Mouse (Mus musculus): ENCODE results near the gene Chrna9. TPM values are rescaled to one million over a fixed set of nuclear protein-coding genes. Genes with fewer than 3 reads are reported as not detected.
A peak's percentile ranks its signal among the peaks of the same experiment; 100 is the strongest.

The Chrna9 gene
- polyA plus RNA-seq, 1 experiment: not detected

GRCm38 (mm10) chr5:65941145-65941544, 6.4 kb downstream of the Chrna9 start:
- TF ChIP-seq CTCF (IDR thresholded peaks at IDR 0.05; ENCODE audit: borderline replicate concordance, extremely low read depth, insufficient read depth, insufficient read length) (no peak), POLR2A (IDR thresholded peaks at IDR 0.05; ENCODE audit: borderline replicate concordance, extremely low read depth, insufficient read depth, insufficient read length, poor library complexity, severe bottlenecking) (no peak)
- no peak for DNase-seq (ENCODE audit: low read depth)

DNA sequence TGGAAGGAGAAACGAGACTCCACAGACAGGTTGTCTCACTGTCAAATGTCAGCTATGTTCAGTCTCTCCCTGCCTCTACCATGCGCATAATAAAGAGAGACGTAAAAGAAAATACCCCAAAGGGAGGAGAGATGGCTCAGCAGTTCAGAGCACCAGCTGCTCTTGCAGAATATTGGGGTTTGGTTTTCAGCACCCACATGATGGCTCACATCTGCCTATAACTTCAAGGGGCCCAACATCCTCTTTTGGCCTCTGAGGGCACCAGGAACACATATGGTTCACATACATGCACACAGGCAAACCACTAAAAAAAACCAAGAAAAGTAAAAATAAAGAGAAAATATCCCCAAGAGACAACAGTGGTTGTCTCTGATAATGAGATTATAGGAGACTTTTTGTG, 15.1 kb downstream of the Chrna9 start:
- DNase-seq (ENCODE audit: low read depth): peak; percentile 37

GRCm38 (mm10) chr5:65950236-65950635, 15.5 kb downstream of the Chrna9 start:
- peak; percentile 96 for DNase-seq (ENCODE audit: low read depth)
- 0 out of 2 replicates have a peak, but pooled peaks have one; percentile 18 for TF ChIP-seq POLR2A (IDR thresholded peaks at IDR 0.05; ENCODE audit: borderline replicate concordance, extremely low read depth, insufficient read depth, insufficient read length, poor library complexity, severe bottlenecking)
- no peak for TF ChIP-seq CTCF (IDR thresholded peaks at IDR 0.05; ENCODE audit: borderline replicate concordance, extremely low read depth, insufficient read depth, insufficient read length)

More for the DNA sequence above, 15.1 kb downstream of the Chrna9 start:
- TF ChIP-seq POLR2A (IDR thresholded peaks at IDR 0.05; ENCODE audit: borderline replicate concordance, extremely low read depth, insufficient read depth, insufficient read length, poor library complexity, severe bottlenecking): no peak
- TF ChIP-seq CTCF (IDR thresholded peaks at IDR 0.05; ENCODE audit: borderline replicate concordance, extremely low read depth, insufficient read depth, insufficient read length): no peak

GRCm38 (mm10) chr5:65950679-65951512, 16.2 kb downstream of the Chrna9 start:
- DNase-seq (ENCODE audit: low read depth): peak; percentile 89
- no peak for TF ChIP-seq POLR2A (IDR thresholded peaks at IDR 0.05; ENCODE audit: borderline replicate concordance, extremely low read depth, insufficient read depth, insufficient read length, poor library complexity, severe bottlenecking)
- TF ChIP-seq CTCF (IDR thresholded peaks at IDR 0.05; ENCODE audit: borderline replicate concordance, extremely low read depth, insufficient read depth, insufficient read length): peak; percentile 20; the same call in 1 of the 2 replicates

GRCm38 (mm10) chr5:65951513-65951909, 16.8 kb downstream of the Chrna9 start:
- peak; percentile 28 for DNase-seq (ENCODE audit: low read depth)
- TF ChIP-seq CTCF (IDR thresholded peaks at IDR 0.05; ENCODE audit: borderline replicate concordance, extremely low read depth, insufficient read depth, insufficient read length) (peak; percentile 17; the same call in 1 of the 2 replicates), POLR2A (IDR thresholded peaks at IDR 0.05; ENCODE audit: borderline replicate concordance, extremely low read depth, insufficient read depth, insufficient read length, poor library complexity, severe bottlenecking) (no peak)

GRCm38 (mm10) chr5:65954130-65955080, 19.7 kb downstream of the Chrna9 start:
- no peak for DNase-seq (ENCODE audit: low read depth)
- TF ChIP-seq POLR2A (IDR thresholded peaks at IDR 0.05; ENCODE audit: borderline replicate concordance, extremely low read depth, insufficient read depth, insufficient read length, poor library complexity, severe bottlenecking) (no peak), CTCF (IDR thresholded peaks at IDR 0.05; ENCODE audit: borderline replicate concordance, extremely low read depth, insufficient read depth, insufficient read length) (no peak)

- DNase-seq (ENCODE audit: low read depth): peak; percentile 83
Observed at GRCm38 (mm10) chr5:65955343-65956143, 20.8 kb downstream of the Chrna9 start.

DNA sequence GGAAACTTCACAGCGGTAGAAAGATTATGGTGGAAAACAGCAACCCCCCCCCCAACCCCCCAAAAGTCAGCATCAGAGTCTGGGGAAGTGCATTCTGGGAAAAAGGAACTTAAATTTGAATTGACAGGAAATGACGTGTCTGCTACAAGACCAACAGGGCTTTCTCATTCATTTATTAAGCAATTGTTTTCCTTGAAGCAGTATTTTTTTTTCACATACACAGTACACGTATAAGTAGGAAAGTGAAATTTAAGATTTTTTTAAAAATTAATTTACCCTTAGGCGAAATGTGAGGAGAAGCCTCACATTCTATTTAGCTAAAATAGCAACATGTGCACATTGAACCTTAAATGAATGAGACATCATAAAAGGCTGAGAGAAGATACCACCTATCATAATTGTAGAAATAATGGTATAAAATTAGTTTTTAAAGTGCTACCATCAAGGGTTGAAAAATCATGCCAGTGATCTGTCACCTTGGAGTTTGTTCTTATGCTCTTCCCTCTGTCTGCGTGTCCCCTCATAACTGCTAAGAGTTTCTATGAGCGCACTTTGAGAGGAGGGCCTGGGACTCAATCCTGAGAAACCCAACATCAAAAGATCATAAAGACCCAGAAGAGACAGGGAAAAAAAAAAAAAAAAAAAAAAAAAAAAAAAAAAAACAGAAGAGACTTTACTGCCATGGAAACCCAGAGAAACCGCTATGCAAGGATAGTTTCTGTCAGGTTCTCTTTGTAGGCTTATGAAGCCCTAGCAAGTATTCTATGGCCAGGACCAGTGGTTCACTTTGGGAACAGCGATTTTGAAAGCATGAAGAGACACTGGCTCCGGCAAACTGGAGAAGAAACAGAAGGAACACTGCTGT, 21.7 kb downstream of the Chrna9 start:
- TF ChIP-seq CTCF (IDR thresholded peaks at IDR 0.05; ENCODE audit: borderline replicate concordance, extremely low read depth, insufficient read depth, insufficient read length) (no peak), POLR2A (IDR thresholded peaks at IDR 0.05; ENCODE audit: borderline replicate concordance, extremely low read depth, insufficient read depth, insufficient read length, poor library complexity, severe bottlenecking) (no peak)
- DNase-seq (ENCODE audit: low read depth): no peak

More at GRCm38 (mm10) chr5:65955343-65956143, 20.8 kb downstream of the Chrna9 start:
- no peak for TF ChIP-seq POLR2A (IDR thresholded peaks at IDR 0.05; ENCODE audit: borderline replicate concordance, extremely low read depth, insufficient read depth, insufficient read length, poor library complexity, severe bottlenecking)
- TF ChIP-seq CTCF (IDR thresholded peaks at IDR 0.05; ENCODE audit: borderline replicate concordance, extremely low read depth, insufficient read depth, insufficient read length): peak; percentile 88

DNA sequence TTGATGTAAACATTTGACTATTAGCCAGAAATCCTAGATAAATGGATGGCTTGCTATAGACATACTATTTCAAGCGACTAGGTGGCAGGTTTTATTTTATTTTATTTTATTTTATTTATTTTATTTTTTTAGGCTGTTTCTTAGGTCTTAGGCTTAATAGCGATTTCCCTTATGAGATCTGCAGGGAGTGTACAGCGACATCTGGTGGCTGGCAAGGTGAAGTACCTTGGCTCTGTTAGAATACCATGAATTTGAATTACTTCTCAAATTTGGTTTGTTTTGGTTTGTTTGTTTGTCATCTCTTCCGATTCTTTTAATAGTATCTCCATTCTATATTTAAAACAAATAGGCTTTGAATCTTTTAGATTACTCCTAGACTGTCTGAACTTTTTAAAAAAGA, 23.9 kb downstream of the Chrna9 start:
- TF ChIP-seq CTCF (IDR thresholded peaks at IDR 0.05; ENCODE audit: borderline replicate concordance, extremely low read depth, insufficient read depth, insufficient read length) (peak; percentile 80; the same call in 1 of the 2 replicates), POLR2A (IDR thresholded peaks at IDR 0.05; ENCODE audit: borderline replicate concordance, extremely low read depth, insufficient read depth, insufficient read length, poor library complexity, severe bottlenecking) (no peak)
- DNase-seq (ENCODE audit: low read depth): peak; percentile 86
